Mouse (Mus musculus) thymus, adult 2 months (tissue): ENCODE data around the gene Kcna7. TPM values are rescaled to one million over a fixed set of nuclear protein-coding genes. Genes with fewer than 3 reads are reported as not detected.
A peak's percentile ranks its signal among the peaks of the same experiment; 100 is the strongest.

Source experiments
- DNase-seq: peaks from one replicate; pipeline ENCODE4 v3.0.0; 2021
- H3K27ac ChIP-seq: fragments of 200-500 bp; 2 replicates; pipeline ENCODE4 v1.5.1; 2012; ENCODE audit warnings: low read length, control low read depth; ENCODE audit not compliant: control insufficient read depth, insufficient read depth
- H3K27me3 ChIP-seq: fragments of 200-500 bp; 2 replicates; pipeline ENCODE4 v1.6.1; 2012; ENCODE audit warnings: mild to moderate bottlenecking, low read length, moderate library complexity, mixed read lengths; ENCODE audit not compliant: control insufficient read depth, insufficient read depth
- H3K36me3 ChIP-seq: fragments of 200-500 bp; 2 replicates; pipeline ENCODE4 v1.6.1; 2012; ENCODE audit warnings: mild to moderate bottlenecking, low read length, moderate library complexity; ENCODE audit not compliant: control insufficient read depth, insufficient read depth
- H3K4me1 ChIP-seq: fragments of 200-500 bp; replicated peaks from 2 replicates; pipeline ENCODE4 v1.6.1; 2012; ENCODE audit warnings: low read length; ENCODE audit not compliant: control insufficient read depth, insufficient read depth
- H3K4me3 ChIP-seq: fragments of 200-500 bp; 2 replicates; pipeline ENCODE4 v1.5.1; 2012; ENCODE audit warnings: mild to moderate bottlenecking, low read length, control low read depth, moderate library complexity; ENCODE audit not compliant: control insufficient read depth, insufficient read depth
- CTCF ChIP-seq: fragments of 200-500 bp; IDR thresholded peaks from 2 replicates; pipeline ENCODE4 v1.5.1; 2012; ENCODE audit warnings: mild to moderate bottlenecking, control low read depth, low read length, moderate library complexity, borderline replicate concordance; ENCODE audit not compliant: control insufficient read depth, poor library complexity, insufficient read depth; ENCODE audit errors: extremely low read depth
- POLR2A ChIP-seq: fragments of 200-500 bp; IDR thresholded peaks from 2 replicates; pipeline ENCODE4 v1.6.1; 2012; ENCODE audit warnings: mild to moderate bottlenecking, low read length, control low read depth, moderate library complexity; ENCODE audit not compliant: control insufficient read depth, poor library complexity, insufficient read depth; ENCODE audit errors: extremely low read depth
- WGBS: fragments of 180-500 bp; shearing (Covaris S2); methylation state at CpG from one replicate; pipeline ENCODE4 v1.1.7; 2018; 5-methylcytosine and 5-hydroxymethylcytosine counted together
- polyA plus RNA-seq: library from polyadenylated mRNA; depleted of rRNA; stranded (reverse); fragments of >200 nt; gene quantifications from 2 replicates; pipeline ENCODE4 v1.2.3, GENCODE M21; 2012

Gene Kcna7
- polyA plus RNA-seq, 1 experiment: 1.1 TPM

- DNase-seq: no peak
- H3K4me3 ChIP-seq: peak overlapping the region; percentile 21
- peaks cover 19% of the 10 kb centered on the region for H3K27me3 ChIP-seq
- 0 out of 2 replicates have a peak, but pooled peaks have one; percentile 12 for TF ChIP-seq CTCF
- TF ChIP-seq POLR2A: no peak
- H3K27ac ChIP-seq: no peak overlapping the region
- 2% methylated on average over 114 of the region's 114 CpGs for WGBS
- no peaks in the 10 kb centered on the region for H3K36me3 ChIP-seq
- peaks cover 6% of the 10 kb centered on the region; the same call in 1 of the 2 replicates for H3K4me1 ChIP-seq
Observed at GRCm38 (mm10) chr7:45406157-45407156, 1.0 kb downstream of the Kcna7 start.

- Histone ChIP-seq H3K27me3 (peaks cover 19% of the 10 kb centered on the region), H3K4me3 (no peak overlapping the region), H3K36me3 (no peaks in the 10 kb centered on the region), H3K4me1 (peaks cover 6% of the 10 kb centered on the region; the same call in 1 of the 2 replicates), H3K27ac (no peak overlapping the region)
- no peak for DNase-seq
- WGBS: 83% methylated on average over 10 of the region's 10 CpGs
- TF ChIP-seq CTCF (no peak), POLR2A (no peak)
Observed at GRCm38 (mm10) chr7:45407836-45408235, 2.4 kb downstream of the Kcna7 start.

- Histone ChIP-seq H3K4me3 (no peak overlapping the region), H3K27me3 (peaks cover 22% of the 10 kb centered on the region), H3K27ac (no peak overlapping the region), H3K4me1 (peaks cover 8% of the 10 kb centered on the region), H3K36me3 (no peaks in the 10 kb centered on the region)
- DNase-seq: no peak
- TF ChIP-seq CTCF (no peak), POLR2A (no peak)
- 78% methylated on average over 7 of the region's 7 CpGs for WGBS
Observed at GRCm38 (mm10) chr7:45408351-45408750, 2.9 kb downstream of the Kcna7 start.

- DNase-seq: no peak
- Histone ChIP-seq H3K4me1 (peaks cover 14% of the 10 kb centered on the region), H3K27ac (no peak overlapping the region), H3K36me3 (no peaks in the 10 kb centered on the region), H3K27me3 (peaks cover 25% of the 10 kb centered on the region), H3K4me3 (no peak overlapping the region)
- TF ChIP-seq POLR2A (no peak), CTCF (no peak)
- 93% methylated on average over 17 of the region's 17 CpGs for WGBS
Observed at GRCm38 (mm10) chr7:45408949-45409348, 3.5 kb downstream of the Kcna7 start.

GRCm38 (mm10) chr7:45409497-45410163 is 4.2 kb downstream of the Kcna7 start:
- H3K4me1 ChIP-seq: peaks cover 20% of the 10 kb centered on the region
- H3K36me3 ChIP-seq: no peaks in the 10 kb centered on the region
- H3K27me3 ChIP-seq: peaks cover 25% of the 10 kb centered on the region
- 91% methylated on average over 8 of the region's 8 CpGs for WGBS
- H3K4me3 ChIP-seq: no peak overlapping the region
- DNase-seq: no peak
- TF ChIP-seq CTCF: no peak
- TF ChIP-seq POLR2A: no peak
- H3K27ac ChIP-seq: no peak overlapping the region

- H3K36me3 ChIP-seq: no peaks in the 10 kb centered on the region
- no peak overlapping the region for H3K27ac ChIP-seq
- TF ChIP-seq POLR2A: no peak
- H3K27me3 ChIP-seq: peaks cover 18% of the 10 kb centered on the region
- 51% methylated on average over 2 of the region's 2 CpGs for WGBS
- H3K4me1 ChIP-seq: peaks cover 27% of the 10 kb centered on the region
- H3K4me3 ChIP-seq: no peak overlapping the region
- DNase-seq: no peak
Observed at GRCm38 (mm10) chr7:45412421-45412820, 7.0 kb downstream of the Kcna7 start.
